Mouse (Mus musculus): ENCODE data around the gene Ext2.

The Ext2 gene

GRCm38 (mm10) chr2:93624665-93625408 lies 197.5 kb downstream of the Ext2 start:
- DNase-seq (ENCODE audit: low spot score in 2 of 2), result no peak

GRCm38 (mm10) chr2:93619208-93619849 lies 203.0 kb downstream of the Ext2 start:
- DNase-seq (ENCODE audit: low spot score in 2 of 2), result no peak

GRCm38 (mm10) chr2:93618447-93619199 lies 203.7 kb downstream of the Ext2 start:
- DNase-seq (ENCODE audit: low spot score in 2 of 2), result no peak

- DNase-seq (ENCODE audit: low spot score in 2 of 2), result no peak
These were observed 206.3 kb downstream of the Ext2 start for GRCm38 (mm10) chr2:93615845-93616689.

- DNase-seq (ENCODE audit: low spot score in 2 of 2), result no peak
These were observed 209.3 kb downstream of the Ext2 start for GRCm38 (mm10) chr2:93613020-93613419.

Data from urinary bladder, adult 18-20 months (tissue).